Mouse (Mus musculus) lung, adult 2 months (tissue): Measurements from ENCODE around the gene Txndc5.

Experiments
- CTCF ChIP-seq: fragments of 200-500 bp; IDR thresholded peaks from 2 replicates; pipeline ENCODE4 v1.5.1; 2011; ENCODE audit warnings: mild to moderate bottlenecking, low read length, control low read depth; ENCODE audit not compliant: insufficient read depth
- POLR2A ChIP-seq: fragments of 200-500 bp; IDR thresholded peaks from 2 replicates; pipeline ENCODE4 v1.6.1; 2011; ENCODE audit warnings: low read depth, mild to moderate bottlenecking, control low read depth, low read length, borderline replicate concordance; ENCODE audit errors: extremely low read depth

DNA sequence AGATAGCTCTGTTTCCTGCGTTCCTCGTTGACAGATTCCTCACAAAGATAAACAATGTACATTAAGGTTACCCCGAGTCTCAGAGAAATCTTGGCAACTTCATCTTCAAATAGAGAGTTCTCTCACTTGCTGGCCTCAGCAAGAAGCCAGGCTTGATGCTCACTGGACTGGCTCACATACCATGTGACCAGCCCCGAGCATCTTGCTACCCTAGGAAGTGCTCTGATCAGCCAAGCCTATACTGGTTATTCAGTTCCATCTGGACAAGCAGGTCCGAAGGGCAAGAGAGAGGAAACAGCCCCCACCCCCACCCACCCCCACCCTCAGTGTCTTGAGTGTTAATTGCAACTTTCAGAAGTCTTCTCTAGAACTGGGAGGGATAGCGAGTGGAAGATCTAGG is 41.9 kb downstream of the Txndc5 start:
- TF ChIP-seq CTCF: no peak
- no peak for TF ChIP-seq POLR2A
